Mouse (Mus musculus) stomach, embryonic 14.5 days (tissue): ENCODE measurements around the gene Astn1. TPM values are rescaled to one million over a fixed set of nuclear protein-coding genes. Genes with fewer than 3 reads are reported as not detected.

ENCODE experiments used
- ATAC-seq: fragments of 200-750 bp; cut with Nextera tagmentation; 2 replicates; pipeline ENCODE4 v1.8.0; 2017; ENCODE audit warnings: low read depth, moderate TSS enrichment; ENCODE audit not compliant: insufficient number of reproducible peaks, insufficient read depth, low FRiP score
- H3K27ac ChIP-seq: fragments of 300-500 bp; sonication (generic); 2 replicates; pipeline ENCODE4 v1.5.1; 2014; ENCODE audit warnings: mild to moderate bottlenecking, low read length, moderate library complexity, mixed read lengths
- H3K27me3 ChIP-seq: fragments of 300-500 bp; sonication (generic); 2 replicates; pipeline ENCODE4 v1.6.1; 2014; ENCODE audit warnings: low read length, control low read depth, mixed read lengths; ENCODE audit not compliant: control insufficient read depth, insufficient read depth
- H3K36me3 ChIP-seq: fragments of 300-500 bp; sonication (generic); 2 replicates; pipeline ENCODE4 v1.6.1; 2014; ENCODE audit warnings: mild to moderate bottlenecking, control low read depth, low read length, moderate library complexity, mixed read lengths; ENCODE audit not compliant: control insufficient read depth, insufficient read depth
- H3K4me1 ChIP-seq: fragments of 300-500 bp; sonication (generic); 2 replicates; pipeline ENCODE4 v1.6.1; 2014; ENCODE audit warnings: low read length, control low read depth, mixed read lengths; ENCODE audit not compliant: control insufficient read depth, insufficient read depth
- H3K4me2 ChIP-seq: fragments of 300-500 bp; sonication (generic); replicated peaks from 2 replicates; pipeline ENCODE4 v1.6.1; 2014; ENCODE audit warnings: low read depth, low read length, control low read depth
- H3K4me3 ChIP-seq: fragments of 300-500 bp; sonication (generic); 2 replicates; pipeline ENCODE4 v1.5.1; 2014; ENCODE audit warnings: low read depth, low read length, control low read depth
- H3K9ac ChIP-seq: fragments of 300-500 bp; sonication (generic); replicated peaks from 2 replicates; pipeline ENCODE4 v1.6.1; 2014; ENCODE audit warnings: low read depth, mild to moderate bottlenecking, control low read depth, low read length, moderate library complexity, mixed read lengths
- H3K9me3 ChIP-seq: fragments of 300-500 bp; sonication (generic); 2 replicates; pipeline ENCODE4 v1.6.1; 2016; ENCODE audit warnings: low read depth, low read length, control low read depth; ENCODE audit not compliant: control insufficient read depth
- WGBS: fragments of 180-500 bp; shearing (Covaris S2); extraction: QIAGEN DNeasy Blood & Tissue Kit; methylation state at CpG from one replicate; pipeline ENCODE4 v1.1.7; 2014; 5-methylcytosine and 5-hydroxymethylcytosine counted together
- polyA plus RNA-seq: library from polyadenylated mRNA; unstranded; fragments of >200 nt; fragmentation: Nextera tagmentation; extraction: Ambion mirVana; gene quantifications from 2 replicates; pipeline ENCODE4 v1.2.1, GENCODE M21; 2014

Astn1 gene
- polyA plus RNA-seq, 1 experiment from 2014 or later: 4.5 TPM

DNA sequence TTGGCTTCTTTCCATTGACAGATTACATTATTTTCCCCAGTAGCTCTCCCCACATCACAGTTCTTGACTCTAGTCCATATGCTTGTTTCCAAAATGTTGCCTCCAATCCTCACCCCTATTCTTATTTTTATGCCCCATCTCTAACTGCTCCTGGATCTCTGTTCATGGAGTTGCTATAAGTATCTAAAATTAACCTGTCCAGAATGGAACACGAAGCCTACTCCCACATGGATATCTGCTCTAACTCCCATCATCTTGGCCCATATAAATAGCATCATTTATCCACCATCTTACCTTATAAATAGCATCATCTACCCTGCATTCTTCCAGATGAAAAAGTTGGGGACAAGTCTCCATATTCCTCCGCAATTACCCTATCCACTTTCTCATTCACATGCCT, 187.5 kb downstream of the Astn1 start:
- H3K9me3 ChIP-seq: no peaks in the 10 kb centered on the region
- no peaks in the 10 kb centered on the region for H3K4me1 ChIP-seq
- no peak overlapping the region for H3K4me2 ChIP-seq
- no peak overlapping the region for H3K9ac ChIP-seq
- H3K4me3 ChIP-seq: no peak overlapping the region
- no peaks in the 10 kb centered on the region for H3K27me3 ChIP-seq
- WGBS: 89% methylated on average over 2 of the region's 2 CpGs
- no peaks in the 10 kb centered on the region for H3K36me3 ChIP-seq
- H3K27ac ChIP-seq: no peak overlapping the region
- no peak for ATAC-seq

GRCm38 (mm10) chr1:158551951-158552350, 189.9 kb downstream of the Astn1 start:
- Histone ChIP-seq H3K4me2 (no peak overlapping the region), H3K4me1 (no peaks in the 10 kb centered on the region), H3K27ac (no peak overlapping the region), H3K9me3 (no peaks in the 10 kb centered on the region), H3K9ac (no peak overlapping the region), H3K27me3 (no peaks in the 10 kb centered on the region), H3K4me3 (no peak overlapping the region), H3K36me3 (no peaks in the 10 kb centered on the region)
- no peak for ATAC-seq
- WGBS: 65% methylated on average over 6 of the region's 6 CpGs

- no peak for ATAC-seq
- H3K27ac ChIP-seq: no peak overlapping the region
- H3K27me3 ChIP-seq: no peaks in the 10 kb centered on the region
- no peak overlapping the region for H3K4me3 ChIP-seq
- no peaks in the 10 kb centered on the region for H3K9me3 ChIP-seq
- H3K4me2 ChIP-seq: no peak overlapping the region
- no peak overlapping the region for H3K9ac ChIP-seq
- no peaks in the 10 kb centered on the region for H3K36me3 ChIP-seq
- WGBS: 87% methylated on average over 6 of the region's 6 CpGs
- no peaks in the 10 kb centered on the region for H3K4me1 ChIP-seq
These were observed 191.3 kb downstream of the Astn1 start for GRCm38 (mm10) chr1:158553341-158553740.

GRCm38 (mm10) chr1:158554020-158554505, 192.0 kb downstream of the Astn1 start:
- Histone ChIP-seq H3K36me3 (no peaks in the 10 kb centered on the region), H3K4me2 (no peak overlapping the region), H3K4me3 (no peak overlapping the region), H3K9ac (no peak overlapping the region), H3K4me1 (no peaks in the 10 kb centered on the region), H3K27ac (no peak overlapping the region), H3K27me3 (no peaks in the 10 kb centered on the region), H3K9me3 (no peaks in the 10 kb centered on the region)
- peak; percentile 63; the same call in 1 of the 2 replicates for ATAC-seq
- 17% methylated on average over 6 of the region's 6 CpGs for WGBS

GRCm38 (mm10) chr1:158573168-158573567, 211.1 kb downstream of the Astn1 start:
- Histone ChIP-seq H3K4me3 (no peak overlapping the region), H3K27me3 (no peaks in the 10 kb centered on the region), H3K9me3 (no peaks in the 10 kb centered on the region), H3K4me2 (no peak overlapping the region), H3K4me1 (no peaks in the 10 kb centered on the region), H3K36me3 (no peaks in the 10 kb centered on the region), H3K9ac (no peak overlapping the region), H3K27ac (no peak overlapping the region)
- ATAC-seq: no peak
- 93% methylated on average over 5 of the region's 5 CpGs for WGBS

DNA sequence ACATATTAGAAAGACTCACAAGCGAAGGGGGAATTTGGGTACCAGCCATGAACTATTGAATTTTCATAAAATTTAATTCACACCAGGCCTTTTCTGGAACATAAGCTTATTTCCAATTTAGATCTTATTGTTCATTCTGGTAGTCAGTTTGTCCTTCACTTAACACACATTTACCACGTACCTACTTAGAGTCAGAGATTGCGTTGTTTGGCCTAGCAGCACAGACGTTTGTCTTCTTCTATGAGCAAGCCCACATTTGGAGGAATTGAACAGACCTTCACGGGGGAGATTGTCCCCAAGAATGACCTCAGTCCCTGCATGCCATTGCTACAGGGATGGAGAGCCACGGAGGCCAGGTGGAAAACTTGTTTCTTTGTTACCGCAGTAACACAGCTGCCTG, 211.5 kb downstream of the Astn1 start:
- 86% methylated on average over 7 of the region's 7 CpGs for WGBS
- Histone ChIP-seq H3K9me3 (no peaks in the 10 kb centered on the region), H3K4me1 (no peaks in the 10 kb centered on the region), H3K9ac (no peak overlapping the region), H3K27me3 (no peaks in the 10 kb centered on the region), H3K4me3 (no peak overlapping the region), H3K27ac (no peak overlapping the region), H3K36me3 (no peaks in the 10 kb centered on the region), H3K4me2 (no peak overlapping the region)
- ATAC-seq: no peak

- H3K9me3 ChIP-seq: no peaks in the 10 kb centered on the region
- H3K4me2 ChIP-seq: no peak overlapping the region
- H3K36me3 ChIP-seq: no peaks in the 10 kb centered on the region
- H3K9ac ChIP-seq: no peak overlapping the region
- ATAC-seq: no peak
- H3K27me3 ChIP-seq: no peaks in the 10 kb centered on the region
- 68% methylated on average over 1 of the region's 1 CpGs for WGBS
- H3K4me1 ChIP-seq: no peaks in the 10 kb centered on the region
- no peak overlapping the region for H3K27ac ChIP-seq
- H3K4me3 ChIP-seq: no peak overlapping the region
These were observed 213.9 kb downstream of the Astn1 start for GRCm38 (mm10) chr1:158575997-158576396.

DNA sequence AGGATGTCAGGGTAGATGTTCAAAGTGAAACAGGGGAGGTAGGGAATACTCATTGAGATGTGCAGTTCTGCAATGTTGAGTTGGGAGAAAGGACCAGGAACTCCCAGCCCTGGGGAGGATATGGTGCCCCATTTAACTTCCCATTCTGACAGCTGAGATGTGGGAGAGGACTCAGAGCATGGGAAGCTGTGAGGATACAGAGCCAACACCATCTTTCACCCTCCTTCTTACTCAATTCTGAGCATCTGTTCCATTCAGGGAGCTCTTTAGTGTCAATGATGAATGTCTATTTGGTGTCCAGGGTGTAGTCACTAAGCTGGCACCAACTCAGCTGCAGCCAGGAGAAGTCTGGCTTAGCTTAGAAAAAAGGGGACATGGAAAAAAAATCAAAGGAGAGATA, 219.7 kb downstream of the Astn1 start:
- Histone ChIP-seq H3K4me1 (no peaks in the 10 kb centered on the region), H3K4me2 (no peak overlapping the region), H3K9ac (no peak overlapping the region), H3K27me3 (no peaks in the 10 kb centered on the region), H3K27ac (no peak overlapping the region), H3K36me3 (no peaks in the 10 kb centered on the region), H3K4me3 (no peak overlapping the region), H3K9me3 (no peaks in the 10 kb centered on the region)
- ATAC-seq: no peak

DNA sequence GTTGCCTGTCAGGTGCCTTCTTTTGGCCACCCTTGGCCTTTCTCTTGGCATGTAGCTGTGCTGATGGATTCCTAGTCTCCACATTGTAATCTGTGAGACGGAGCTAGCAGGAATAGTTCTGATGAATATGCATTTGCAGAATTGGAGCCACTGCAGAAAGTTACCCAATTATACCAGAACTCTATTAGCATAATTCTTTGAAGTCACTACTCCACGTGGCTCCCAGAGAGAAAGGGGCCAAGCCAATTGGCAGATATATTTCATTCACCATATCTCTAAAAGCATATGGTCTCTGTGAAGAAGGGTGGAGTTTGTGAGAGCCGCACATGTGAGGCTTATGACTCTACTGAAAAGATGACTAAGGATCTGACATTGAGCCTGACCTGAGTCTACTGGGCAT, 226.8 kb downstream of the Astn1 start:
- Histone ChIP-seq H3K4me1 (no peaks in the 10 kb centered on the region), H3K4me2 (no peak overlapping the region), H3K36me3 (no peaks in the 10 kb centered on the region), H3K4me3 (no peak overlapping the region), H3K9me3 (no peaks in the 10 kb centered on the region), H3K9ac (no peak overlapping the region), H3K27me3 (no peaks in the 10 kb centered on the region), H3K27ac (no peak overlapping the region)
- ATAC-seq: no peak
- 79% methylated on average over 3 of the region's 3 CpGs for WGBS
